Mouse (Mus musculus) cerebellum, adult 2 months (tissue): ENCODE data around the gene Card9.

Source experiments
- CTCF ChIP-seq: fragments of 200-500 bp; IDR thresholded peaks from 2 replicates; pipeline ENCODE4 v1.5.1; 2011; ENCODE audit warnings: low read depth, mild to moderate bottlenecking, control low read depth, low read length, moderate library complexity, borderline replicate concordance; ENCODE audit not compliant: insufficient read depth
- POLR2A ChIP-seq: fragments of 200-500 bp; IDR thresholded peaks from 2 replicates; pipeline ENCODE4 v1.6.1; 2011; ENCODE audit warnings: low read length, control low read depth, borderline replicate concordance; ENCODE audit not compliant: insufficient read depth

GRCm38 (mm10) chr2:26348241-26348640 is 12.5 kb downstream of the Card9 start:
- TF ChIP-seq POLR2A = no peak
- no peak for TF ChIP-seq CTCF
